Mouse (Mus musculus) embryonic fibroblast, embryonic 13.5 days (primary cell): Measurements from ENCODE around the gene Dnah14.

Experiments used
- CTCF ChIP-seq: IDR thresholded peaks from 2 replicates; pipeline ENCODE4 v1.5.1; 2011; ENCODE audit warnings: mild to moderate bottlenecking, control low read depth, low read length, moderate library complexity, borderline replicate concordance; ENCODE audit not compliant: insufficient read depth
- POLR2A ChIP-seq: IDR thresholded peaks from 2 replicates; pipeline ENCODE4 v1.6.1; 2011; ENCODE audit warnings: low read depth, mild to moderate bottlenecking, control low read depth, low read length, moderate library complexity

GRCm38 (mm10) chr1:181861181-181861902 lies 285.0 kb downstream of the Dnah14 start:
- TF ChIP-seq CTCF, result no peak
- TF ChIP-seq POLR2A, result no peak
